Mouse (Mus musculus) G1E (cell line): ENCODE measurements around the gene Pcnx.

Experiments used
- CTCF ChIP-seq: IDR thresholded peaks from 2 replicates; pipeline ENCODE4 v1.5.1; 2012; ENCODE audit warnings: low read depth, low read length, inconsistent platforms, mixed read lengths
- GATA1 ChIP-seq: IDR thresholded peaks from 2 replicates; pipeline ENCODE4 v1.6.1; 2012; ENCODE audit warnings: borderline replicate concordance, low read length, inconsistent platforms, mixed read lengths
- GATA2 ChIP-seq: IDR thresholded peaks from 2 replicates; pipeline ENCODE4 v1.6.1; 2012; ENCODE audit warnings: low read depth, low read length, inconsistent platforms, borderline replicate concordance
- POLR2AphosphoS5 ChIP-seq: IDR thresholded peaks from 2 replicates; pipeline ENCODE4 v1.6.1; 2012; ENCODE audit warnings: low read depth, low read length, inconsistent platforms; ENCODE audit not compliant: insufficient replicate concordance
- TAL1 ChIP-seq: conservative IDR thresholded peaks from 2 replicates; pipeline ENCODE4 v1.6.1; 2012; ENCODE audit warnings: low read depth, low read length, inconsistent platforms, mixed read lengths

DNA sequence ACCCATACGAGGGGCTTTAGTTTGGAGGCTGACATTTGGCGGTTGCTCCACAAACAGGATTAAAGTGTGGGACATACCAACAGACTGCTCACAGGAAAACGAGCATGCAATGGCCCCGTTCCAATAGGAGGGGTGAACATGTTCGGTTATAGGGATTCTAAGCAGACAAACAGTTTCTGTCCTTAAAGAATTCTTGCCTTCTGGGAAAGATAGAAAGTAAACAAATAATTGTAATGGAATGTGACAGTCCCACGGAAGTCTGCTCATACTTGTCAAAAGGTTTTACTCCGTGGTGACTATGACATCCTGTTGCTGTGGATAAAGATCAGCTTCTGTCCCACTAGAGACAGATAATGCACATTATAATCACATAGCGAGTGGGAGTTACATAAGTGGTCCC, 10.2 kb upstream of the Pcnx start:
- no peak for TF ChIP-seq CTCF
- no peak for TF ChIP-seq POLR2AphosphoS5
- TF ChIP-seq GATA1: no peak
- TF ChIP-seq TAL1: no peak
- no peak for TF ChIP-seq GATA2
